Mouse (Mus musculus) CD4-positive helper T cell, adult 2 months (primary cell): ENCODE measurements at regions not wholly inside any gene's neighbourhood (a gene's known extent, or its start where the extent isn't known, plus 50 kb on each side); places are given as distances from the start of the nearest gene placed in this dataset.

Source experiments
- DNase-seq: peaks from one replicate; pipeline ENCODE4 v3.0.0-alpha.2; 2012; ENCODE audit warnings: low read depth, missing footprints, low spot score

DNA sequence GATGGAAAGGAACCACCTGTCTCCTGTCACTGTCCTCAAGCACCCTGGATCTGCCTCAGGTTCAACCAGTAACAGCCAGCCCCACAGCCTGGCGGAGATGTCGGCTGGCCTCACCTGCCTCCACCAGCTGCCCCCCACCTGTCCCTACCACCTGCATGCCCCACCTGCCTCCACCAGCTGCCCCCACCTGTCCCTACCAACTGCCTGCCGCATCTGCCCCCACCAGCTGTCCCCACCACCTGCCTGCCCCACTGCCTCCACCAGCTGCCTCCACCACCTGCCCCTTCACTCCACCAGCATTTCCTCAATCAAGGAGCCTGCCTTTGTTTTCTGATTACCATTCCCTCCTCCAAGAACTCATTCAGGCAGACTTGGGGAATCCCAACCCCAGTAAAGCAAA, 68.9 kb upstream of the Smyd2 start:
- no peak for DNase-seq

DNA sequence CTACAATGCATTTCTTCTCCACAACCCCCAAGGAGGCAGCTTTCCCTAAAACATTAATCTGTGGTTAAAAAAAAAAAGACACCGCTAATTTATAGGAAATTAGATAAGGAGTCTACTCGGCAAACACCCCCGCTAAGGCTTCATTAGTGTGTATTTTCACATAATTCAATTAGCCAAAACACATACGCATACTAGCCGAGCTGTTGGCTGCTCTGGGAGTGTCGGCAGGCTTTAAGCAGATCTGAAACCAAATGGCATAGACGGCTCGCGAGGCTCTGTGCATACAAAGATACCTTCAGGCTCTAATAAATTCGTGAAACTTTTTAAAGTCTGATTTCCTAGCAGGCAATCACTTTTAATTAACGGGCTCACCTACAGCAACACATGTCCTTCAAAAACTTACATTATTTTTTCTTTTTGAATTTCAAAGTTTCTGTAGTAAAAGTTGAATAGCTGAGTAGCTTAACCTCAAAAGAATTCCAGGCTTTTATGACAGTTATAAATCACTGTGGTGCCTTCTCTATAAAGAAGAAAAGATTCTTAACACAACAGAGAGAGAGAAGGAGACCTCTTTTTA, 68.0 kb upstream of the Smyd2 start:
- no peak for DNase-seq

DNA sequence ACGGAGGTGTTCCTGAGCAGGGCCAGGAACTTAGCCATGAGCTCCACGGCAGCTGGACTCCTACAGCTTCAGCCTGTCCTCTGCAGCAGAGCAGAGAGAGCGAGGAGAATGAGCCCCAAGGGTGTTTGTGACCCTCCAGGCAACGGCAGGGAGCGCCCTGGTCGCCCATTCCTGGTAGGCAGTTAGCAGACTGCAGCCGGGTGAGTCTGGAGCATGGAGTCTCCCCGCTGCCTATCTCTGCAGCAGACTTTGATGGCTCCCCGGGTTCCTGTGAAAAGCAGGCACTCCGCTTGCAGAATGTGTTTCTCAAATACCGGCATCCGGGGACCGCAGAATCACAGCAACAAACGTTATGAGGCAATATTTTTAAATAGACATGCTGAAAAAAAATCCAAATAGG, 67.2 kb upstream of the Smyd2 start:
- DNase-seq, result no peak

DNA sequence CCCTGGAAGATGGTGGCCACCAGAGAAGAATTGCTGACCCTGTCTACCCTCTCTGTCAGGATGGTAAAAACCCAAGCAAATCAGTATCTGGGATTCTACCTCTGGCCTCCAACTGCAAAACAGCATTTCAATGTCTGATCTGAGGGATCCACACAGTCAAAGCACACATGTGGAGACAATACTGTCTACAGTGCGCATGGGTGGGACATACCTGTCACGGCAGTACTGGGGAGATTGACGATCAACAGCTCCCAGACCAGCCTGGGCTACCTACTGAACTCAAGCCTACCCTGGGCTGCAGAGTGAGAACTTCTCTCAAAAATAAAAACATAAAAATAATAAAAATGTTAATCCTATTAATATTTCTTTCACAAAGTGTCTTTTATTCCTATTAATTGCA, 66.7 kb upstream of the Smyd2 start:
- no peak for DNase-seq

DNA sequence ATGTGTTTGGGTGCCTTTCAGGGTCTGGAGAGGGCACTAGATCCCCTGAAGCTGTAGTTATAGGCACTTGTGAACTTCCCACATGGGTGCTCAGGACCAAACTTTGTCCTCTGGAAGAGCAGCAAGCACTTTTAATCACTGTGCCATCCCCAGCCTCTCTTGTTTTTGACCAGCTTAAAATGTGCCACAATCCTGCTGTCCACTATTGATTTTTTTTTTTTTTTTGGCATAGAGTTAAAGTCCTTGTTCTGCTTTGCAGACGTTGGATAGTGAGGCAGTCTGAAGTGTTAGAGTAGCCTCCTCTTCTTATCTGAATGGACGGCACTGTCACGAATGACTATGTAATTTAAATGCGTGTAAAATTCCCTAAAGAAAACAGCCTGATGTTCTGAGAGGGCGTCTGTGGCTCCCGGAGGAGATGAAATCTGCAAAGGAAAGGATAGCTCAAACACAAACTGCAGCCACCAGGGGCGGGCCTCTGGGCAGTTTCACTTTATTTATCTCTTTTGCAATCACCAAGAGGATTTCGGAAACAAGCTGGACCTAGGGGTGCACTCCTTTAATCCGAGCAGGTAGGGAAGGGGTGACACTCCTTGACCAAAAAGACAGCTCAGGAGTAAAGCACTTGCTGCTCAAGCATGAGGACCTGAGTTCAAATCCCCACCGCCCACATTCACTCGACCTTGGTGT, 63.5 kb upstream of the Smyd2 start:
- no peak for DNase-seq

DNA sequence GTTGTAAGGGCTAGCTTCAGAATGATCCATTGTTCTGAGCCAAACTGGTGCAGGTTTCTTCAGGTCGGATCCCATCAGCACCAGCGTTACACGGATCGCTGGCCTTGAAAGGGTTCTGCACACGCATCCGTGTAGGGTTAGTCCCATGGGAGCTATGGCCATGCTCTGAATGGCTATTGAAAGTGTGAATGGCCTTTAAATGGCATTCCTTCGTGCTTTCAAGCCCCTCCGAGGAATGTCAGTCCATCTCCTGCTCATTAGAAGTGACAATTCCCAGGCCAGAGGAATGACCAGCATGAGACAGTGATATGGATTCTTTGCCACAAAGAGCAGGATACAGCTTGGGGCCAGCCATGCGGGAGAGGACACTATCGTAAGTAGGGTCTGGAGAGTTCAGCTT, 56.1 kb upstream of the Smyd2 start:
- DNase-seq, result no peak

DNA sequence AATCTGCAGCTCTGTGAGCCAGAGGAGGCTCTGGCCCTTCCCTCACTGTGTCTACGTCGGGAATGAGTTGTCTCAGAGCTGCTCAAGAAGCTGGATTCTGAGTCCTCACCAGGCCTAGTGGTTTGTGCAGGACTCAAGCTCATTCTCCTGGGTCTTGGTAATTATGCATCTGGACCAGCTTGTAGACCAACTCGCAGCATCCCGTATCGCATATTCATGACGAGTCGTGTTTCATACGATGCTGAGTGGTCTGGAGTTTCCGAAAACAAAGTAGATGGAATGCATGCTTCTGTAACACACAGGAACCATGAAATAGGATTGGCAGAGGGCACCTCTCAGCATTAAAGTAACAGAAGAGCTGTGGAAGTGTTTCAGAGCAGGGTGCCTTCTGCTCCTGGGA, 53.5 kb upstream of the Smyd2 start:
- DNase-seq, result no peak

DNA sequence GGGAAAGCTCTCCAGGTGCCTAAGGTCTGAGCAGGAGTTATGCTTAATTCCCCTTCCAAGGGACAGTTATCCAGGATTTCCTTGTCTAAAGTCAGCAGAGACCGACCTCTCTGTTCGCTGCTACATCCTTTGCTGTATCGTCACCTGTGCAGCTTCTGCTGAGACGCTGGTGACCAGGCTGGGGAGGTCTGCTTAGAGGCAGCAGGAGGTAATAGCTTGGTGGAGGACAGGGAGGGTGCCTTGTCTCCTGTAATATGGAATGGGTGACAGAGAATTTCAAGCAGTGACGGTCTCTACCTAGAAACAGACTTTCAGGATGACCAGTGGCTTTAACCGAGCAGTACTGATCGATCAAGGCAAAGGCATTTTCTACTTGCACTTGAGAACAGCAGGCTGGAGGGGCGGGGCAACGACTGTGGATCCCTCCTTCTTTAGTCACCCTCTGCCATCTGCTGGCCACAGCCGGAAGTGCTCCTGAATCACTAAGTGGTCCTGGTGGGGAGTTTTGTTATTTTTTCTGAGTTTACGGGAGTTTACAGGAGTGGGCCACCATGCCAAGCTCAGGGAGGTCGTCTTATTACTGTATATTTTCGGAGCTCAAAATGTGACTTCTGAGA, 50.7 kb upstream of the Smyd2 start:
- peak; percentile 73 for DNase-seq
